Mouse (Mus musculus): Measurements from ENCODE around the gene Mrpl40.

GRCm38 (mm10) chr16:18836468-18837208, 40.0 kb downstream of the Mrpl40 start, which contains the start of the genes 2510002D24Rik and Gm28539:
- no peak for TF ChIP-seq CTCF (IDR thresholded peaks at IDR 0.05; ENCODE audit: extremely low read depth, insufficient read length, insufficient replicate concordance, low read depth, low read length)
- TF ChIP-seq POLR2A (IDR thresholded peaks at IDR 0.05; ENCODE audit: low read depth, low read length), result peak; percentile 72; the same call in 1 of the 2 replicates

Measured in small intestine, adult 2 months (tissue).